Mouse (Mus musculus): ENCODE measurements at regions not wholly inside any gene's neighbourhood (a gene's known extent, or its start where the extent isn't known, plus 50 kb on each side); places are given as distances from the start of the nearest gene placed in this dataset.

DNA sequence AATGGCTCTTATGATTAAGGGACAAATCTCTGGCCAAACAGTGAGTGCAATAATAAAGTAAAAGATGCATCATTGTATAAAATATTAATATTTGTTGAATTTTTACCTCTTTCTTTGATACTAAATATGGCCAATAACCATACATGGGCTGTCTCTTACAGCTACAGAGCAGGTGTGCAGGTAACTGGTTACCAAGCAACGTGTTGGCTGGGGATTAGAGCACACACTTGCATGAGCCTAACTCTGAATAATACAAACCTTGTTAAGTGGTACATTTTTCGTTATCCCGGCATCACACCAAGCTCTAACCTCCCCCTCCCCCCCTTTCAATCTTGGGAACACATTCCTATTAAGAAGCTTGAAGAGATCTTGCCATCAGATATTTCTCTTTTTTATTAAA lies 111.2 kb downstream of the Nedd1 start:
- TF ChIP-seq POLR2A (IDR thresholded peaks at IDR 0.05; ENCODE audit: borderline replicate concordance, insufficient read depth, low read length): no peak
- TF ChIP-seq CTCF (IDR thresholded peaks at IDR 0.05; ENCODE audit: borderline replicate concordance, insufficient read depth, low read depth, low read length): no peak
